Mouse (Mus musculus): ENCODE measurements around the gene P4hb. TPM values are rescaled to one million over a fixed set of nuclear protein-coding genes. Genes with fewer than 3 reads are reported as not detected.
"Not testable (repeated sequence)": the region's sequence is repeated elsewhere in the genome, so short reads cannot be mapped to it uniquely, and the experiment has no call there.

P4hb gene
- total RNA-seq, 2 experiments from 2014 or later, result 490 to 574 TPM

- DNase-seq, result peak; percentile 96 to 97
These were observed 25.4 kb upstream of the P4hb start, which contains the start of the genes Alyref and Anapc11 for GRCm38 (mm10) chr11:120598283-120598989. TSS of gene Alyref (minus strand) at chr11:120598365. TSS of gene Anapc11 (plus strand) at chr11:120598421.

GRCm38 (mm10) chr11:120597240-120598235 lies 24.5 kb upstream of the P4hb start:
- DNase-seq, result peak in 1 of 2 experiments; percentile 54

GRCm38 (mm10) chr11:120588531-120588930 lies 15.5 kb upstream of the P4hb start:
- no peak for DNase-seq

- DNase-seq, result no peak
These were observed 10.9 kb upstream of the P4hb start for GRCm38 (mm10) chr11:120583937-120584336.

- DNase-seq, result not testable (repeated sequence)
These were observed 9.9 kb upstream of the P4hb start for GRCm38 (mm10) chr11:120582982-120583293.

- peak in 1 of 2 experiments; percentile 41 for DNase-seq
These were observed 9.4 kb upstream of the P4hb start for GRCm38 (mm10) chr11:120582268-120582981.

- DNase-seq, result peak; percentile 91 to 94
These were observed 8.6 kb upstream of the P4hb start, which contains the start of gene Arhgdia for GRCm38 (mm10) chr11:120581490-120582267. TSS of gene Arhgdia (minus strand) at chr11:120581624.

- DNase-seq, result peak; percentile 57 to 68
These were observed 7.8 kb upstream of the P4hb start for GRCm38 (mm10) chr11:120580871-120581331.

- DNase-seq, result no peak
These were observed 7.1 kb upstream of the P4hb start for GRCm38 (mm10) chr11:120580190-120580589.

GRCm38 (mm10) chr11:120579316-120580107 lies 6.5 kb upstream of the P4hb start:
- DNase-seq, result peak; percentile 63 to 75

GRCm38 (mm10) chr11:120578694-120579243 lies 5.7 kb upstream of the P4hb start:
- DNase-seq, result peak in 1 of 2 experiments; percentile 22

GRCm38 (mm10) chr11:120578024-120578693 lies 5.1 kb upstream of the P4hb start:
- no peak for DNase-seq

GRCm38 (mm10) chr11:120577211-120578023 lies 4.4 kb upstream of the P4hb start:
- DNase-seq, result no peak

GRCm38 (mm10) chr11:120576365-120576981 lies 3.4 kb upstream of the P4hb start:
- no peak for DNase-seq

GRCm38 (mm10) chr11:120575940-120576339 lies 2.9 kb upstream of the P4hb start:
- no peak for DNase-seq

GRCm38 (mm10) chr11:120575046-120575445 lies 2.0 kb upstream of the P4hb start:
- DNase-seq, result no peak

- no peak for DNase-seq
These were observed 1.2 kb upstream of the P4hb start for GRCm38 (mm10) chr11:120574278-120574600.

All from adrenal gland, postnatal 36 days (tissue).